Mouse (Mus musculus) heart, adult 9 months (tissue): ENCODE measurements around the gene Hint1.

Experiments
- DNase-seq, 2 experiments: peaks; one replicate each; pipeline ENCODE4 v3.0.0; 2022; ENCODE audit warnings: low spot score in 2 of 2

The Hint1 gene

GRCm38 (mm10) chr11:54861471-54862420 is 4.4 kb upstream of the Hint1 start:
- DNase-seq = no peak

GRCm38 (mm10) chr11:54862621-54863520 is 3.3 kb upstream of the Hint1 start:
- DNase-seq = peak in 1 of 2 experiments; percentile 54

GRCm38 (mm10) chr11:54865330-54866085 is 675 bp upstream of the Hint1 start:
- DNase-seq = no peak

DNA sequence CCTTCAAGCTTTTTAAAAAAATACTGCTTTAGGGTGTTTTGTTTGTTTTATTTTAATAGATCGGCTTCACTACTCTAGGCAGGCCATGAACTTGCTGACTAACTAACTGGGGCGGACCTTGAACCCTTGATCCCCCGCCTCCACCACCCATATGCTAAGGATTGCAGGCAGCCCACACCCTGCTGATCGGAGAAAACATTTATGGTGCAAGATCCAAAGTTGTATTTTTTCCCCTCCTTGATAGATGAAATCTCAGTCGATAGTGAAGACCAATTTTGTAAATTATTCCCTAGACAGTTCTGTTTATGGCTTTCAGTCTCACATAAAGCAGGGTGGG is 834 bp downstream of the Hint1 start:
- DNase-seq = no peak

GRCm38 (mm10) chr11:54867903-54868434 is 1.8 kb downstream of the Hint1 start:
- DNase-seq = no peak

- no peak for DNase-seq
These were observed 2.3 kb downstream of the Hint1 start for GRCm38 (mm10) chr11:54868445-54868844.

GRCm38 (mm10) chr11:54869318-54869717 is 3.1 kb downstream of the Hint1 start:
- no peak for DNase-seq

GRCm38 (mm10) chr11:54871831-54872537 is 5.8 kb downstream of the Hint1 start:
- no peak for DNase-seq

- DNase-seq = no peak
These were observed 9.8 kb downstream of the Hint1 start for GRCm38 (mm10) chr11:54876031-54876430.

- no peak for DNase-seq
These were observed 12.7 kb downstream of the Hint1 start for GRCm38 (mm10) chr11:54878893-54879292.

GRCm38 (mm10) chr11:54879434-54879833 is 13.3 kb downstream of the Hint1 start:
- peak; percentile 72 to 83 for DNase-seq

DNA sequence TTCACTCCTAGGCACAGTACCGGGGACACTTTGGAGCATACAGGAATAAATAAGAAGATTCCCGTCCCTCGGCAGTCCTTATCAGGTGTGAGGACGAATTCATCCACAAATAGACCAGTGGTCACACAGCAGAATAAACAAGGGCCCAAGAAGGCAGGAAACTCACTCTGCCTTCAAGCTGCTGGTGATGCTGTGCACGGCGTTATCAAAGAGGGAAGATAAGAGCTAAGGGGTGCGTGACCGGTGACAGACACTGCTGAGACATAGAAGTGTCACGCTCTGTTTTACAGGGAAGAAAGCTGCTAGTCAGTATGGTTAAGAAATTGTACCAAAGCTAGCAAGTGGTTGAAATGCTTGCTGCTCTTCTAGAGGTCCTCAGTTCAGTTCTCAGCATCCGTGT is 13.7 kb downstream of the Hint1 start:
- no peak for DNase-seq

DNA sequence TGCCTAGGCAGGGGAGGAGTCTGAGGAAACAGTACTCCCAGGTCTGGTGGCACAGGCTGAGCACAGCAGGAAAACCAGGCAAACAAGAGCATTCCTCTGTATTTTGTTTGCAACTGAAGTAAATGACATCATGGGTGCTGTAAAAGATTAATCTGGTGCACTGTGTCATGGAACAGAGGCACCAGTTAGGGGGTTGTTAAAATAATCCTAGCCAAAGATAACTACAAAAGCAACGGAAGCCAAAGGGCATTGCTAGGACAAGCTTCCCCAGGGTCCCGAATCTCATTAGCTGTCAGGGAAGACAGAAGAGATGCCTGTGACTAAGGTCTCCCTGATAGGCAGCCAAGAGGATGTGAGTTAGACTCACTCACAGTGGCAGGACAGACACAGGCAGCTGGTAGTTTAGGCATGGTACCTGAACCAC is 14.9 kb downstream of the Hint1 start:
- DNase-seq = peak; percentile 57 to 63

DNA sequence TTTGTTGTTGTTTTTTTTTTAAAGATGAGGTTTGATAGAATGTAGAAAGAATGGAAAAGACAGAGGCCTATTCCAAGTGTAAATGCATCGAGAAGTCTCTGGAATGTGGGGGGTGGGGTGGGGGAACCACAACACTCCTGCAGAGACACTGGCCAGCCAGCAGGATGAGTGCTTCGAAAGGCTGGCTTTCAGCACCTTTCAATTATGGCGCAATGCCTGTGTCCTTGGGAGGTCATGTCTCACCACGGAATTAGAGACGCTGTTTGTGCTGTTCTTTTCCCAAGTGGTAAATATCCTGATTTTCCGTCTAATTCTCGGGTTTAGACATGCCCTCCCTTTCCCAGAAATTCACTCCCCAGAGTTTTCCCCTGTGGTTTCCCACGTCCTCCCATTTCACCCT is 16.5 kb downstream of the Hint1 start:
- peak; percentile 72 to 83 for DNase-seq

GRCm38 (mm10) chr11:54884197-54884828 is 18.1 kb downstream of the Hint1 start:
- DNase-seq = no peak

GRCm38 (mm10) chr11:54884937-54885336 is 18.8 kb downstream of the Hint1 start:
- peak; percentile 87 to 91 for DNase-seq

- no peak for DNase-seq
These were observed 19.2 kb downstream of the Hint1 start for GRCm38 (mm10) chr11:54885406-54885805.

GRCm38 (mm10) chr11:54887927-54888326 is 21.7 kb downstream of the Hint1 start:
- peak; percentile 43 to 66 for DNase-seq

DNA sequence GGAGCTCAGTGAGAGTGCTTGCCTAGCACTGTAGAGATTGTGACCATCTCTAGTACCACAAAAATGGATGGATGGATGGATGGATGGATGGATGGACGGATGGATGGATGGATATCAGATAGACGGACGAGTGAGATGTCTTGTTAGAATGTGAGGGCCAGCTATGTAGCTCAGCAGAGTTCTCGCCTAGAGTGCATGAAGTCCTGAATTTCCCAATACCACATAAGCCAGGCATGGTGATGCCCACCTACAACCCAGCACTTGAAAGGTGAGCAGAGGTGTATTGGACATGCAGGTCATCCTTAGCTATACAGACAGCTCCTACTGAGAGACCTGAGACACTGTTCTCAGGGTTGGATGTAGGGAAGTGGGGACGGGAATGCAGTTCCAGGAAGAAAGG is 25.2 kb downstream of the Hint1 start:
- DNase-seq = no peak

- no peak for DNase-seq
These were observed 25.9 kb downstream of the Hint1 start for GRCm38 (mm10) chr11:54892091-54892490.
